Mouse (Mus musculus): ENCODE results near the gene Arhgap15. TPM values are rescaled to one million over a fixed set of nuclear protein-coding genes. Genes with fewer than 3 reads are reported as not detected.
A peak's percentile ranks its signal among the peaks of the same experiment; 100 is the strongest.

Gene Arhgap15
- total RNA-seq, 2 experiments from 2014 or later = 9.4 to 9.5 TPM

- no peak for TF ChIP-seq CTCF (conservative IDR thresholded peaks at IDR 0.05)
- Histone ChIP-seq H3K27ac (peak overlapping the region; percentile 74), H3K4me3 (peak overlapping the region; percentile 25; the same call in 1 of the 2 replicates)
- DNase-seq (ENCODE audit: low spot score in 2 of 2) = peak; percentile 36 to 70
These were observed 592.5 kb downstream of the Arhgap15 start for GRCm38 (mm10) chr2:44341091-44341571.

DNA sequence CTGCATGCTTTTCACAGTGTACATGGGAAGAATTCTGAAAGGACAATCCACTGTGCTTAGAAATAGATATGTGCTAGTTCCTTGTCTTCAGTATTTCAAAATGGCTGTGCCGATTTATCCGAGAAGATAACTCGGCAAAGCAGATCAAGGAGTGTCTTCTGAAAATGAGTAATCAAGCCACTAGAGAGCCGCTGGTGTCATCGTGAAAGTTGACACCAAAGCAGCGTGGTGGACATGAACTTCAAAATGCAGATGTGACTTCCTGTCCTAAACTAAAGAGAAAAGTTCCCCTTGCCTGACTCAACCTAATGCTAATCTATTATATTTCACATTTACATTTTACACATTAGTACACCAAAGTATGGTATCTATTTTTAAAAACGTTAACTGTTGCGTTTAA lies 596.2 kb downstream of the Arhgap15 start:
- no peak overlapping the region for H3K4me3 ChIP-seq
- H3K27ac ChIP-seq = no peak overlapping the region
- no peak for DNase-seq (ENCODE audit: low spot score in 2 of 2)
- no peak for TF ChIP-seq CTCF (conservative IDR thresholded peaks at IDR 0.05)

DNA sequence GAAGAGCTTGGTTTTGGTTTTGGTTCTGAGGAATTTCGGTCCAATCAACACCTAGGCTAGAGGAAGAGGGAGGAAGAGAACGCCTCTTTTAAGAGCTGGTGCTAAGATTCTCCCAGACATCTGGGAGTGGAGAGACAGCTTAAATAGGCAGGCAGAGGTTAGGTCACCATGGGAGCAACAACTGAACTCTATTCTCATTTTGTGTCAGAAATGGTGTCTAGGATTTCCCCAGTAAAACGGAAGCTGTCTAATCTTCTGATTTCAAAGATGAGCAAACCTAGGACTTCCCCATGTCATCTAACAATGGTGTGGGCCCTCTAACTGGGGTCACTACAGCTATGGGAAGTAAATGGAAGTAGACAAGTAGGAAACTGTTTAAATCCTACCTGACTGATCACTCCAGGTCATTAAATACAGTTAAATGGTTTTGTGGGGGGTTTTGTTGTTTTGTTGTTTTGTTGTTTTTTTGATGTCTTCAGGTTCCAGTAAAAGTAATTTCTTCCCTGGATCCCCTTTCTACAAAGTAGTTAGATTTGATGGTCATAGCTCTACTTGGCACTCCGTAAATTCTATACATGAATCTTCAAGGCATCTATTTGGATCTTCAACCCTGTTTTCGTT lies 596.8 kb downstream of the Arhgap15 start:
- Histone ChIP-seq H3K27ac (no peak overlapping the region), H3K4me3 (no peak overlapping the region)
- TF ChIP-seq CTCF (conservative IDR thresholded peaks at IDR 0.05) = no peak
- no peak for DNase-seq (ENCODE audit: low spot score in 2 of 2)

- no peak for DNase-seq (ENCODE audit: low spot score in 2 of 2)
- TF ChIP-seq CTCF (conservative IDR thresholded peaks at IDR 0.05) = no peak
- Histone ChIP-seq H3K27ac (no peak overlapping the region), H3K4me3 (no peak overlapping the region)
These were observed 597.6 kb downstream of the Arhgap15 start for GRCm38 (mm10) chr2:44346184-44346583.

GRCm38 (mm10) chr2:44347781-44348180 lies 599.2 kb downstream of the Arhgap15 start:
- no peak for DNase-seq (ENCODE audit: low spot score in 2 of 2)
- Histone ChIP-seq H3K27ac (no peak overlapping the region), H3K4me3 (no peak overlapping the region)
- no peak for TF ChIP-seq CTCF (conservative IDR thresholded peaks at IDR 0.05)

DNA sequence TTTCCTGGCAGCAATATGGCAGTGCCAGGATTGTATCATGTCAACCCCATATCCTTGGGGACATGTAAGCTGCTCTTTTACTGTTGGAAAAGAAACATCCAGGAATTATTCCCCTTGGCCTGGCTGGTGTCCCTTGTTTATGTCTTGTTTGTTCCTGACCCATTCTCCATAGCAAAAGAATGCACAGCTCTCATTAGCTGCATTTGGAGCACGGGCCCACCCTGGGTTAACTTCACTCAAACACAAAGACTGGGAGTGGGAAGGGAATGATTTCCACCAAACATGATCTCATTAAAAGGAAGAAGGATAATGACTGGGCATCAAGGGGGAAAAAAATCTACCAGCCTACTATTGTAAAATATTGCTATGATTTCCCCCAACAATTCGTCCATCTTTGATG lies 600.5 kb downstream of the Arhgap15 start:
- DNase-seq (ENCODE audit: low spot score in 2 of 2) = no peak
- H3K27ac ChIP-seq = no peak overlapping the region
- TF ChIP-seq CTCF (conservative IDR thresholded peaks at IDR 0.05) = no peak
- no peak overlapping the region for H3K4me3 ChIP-seq

DNA sequence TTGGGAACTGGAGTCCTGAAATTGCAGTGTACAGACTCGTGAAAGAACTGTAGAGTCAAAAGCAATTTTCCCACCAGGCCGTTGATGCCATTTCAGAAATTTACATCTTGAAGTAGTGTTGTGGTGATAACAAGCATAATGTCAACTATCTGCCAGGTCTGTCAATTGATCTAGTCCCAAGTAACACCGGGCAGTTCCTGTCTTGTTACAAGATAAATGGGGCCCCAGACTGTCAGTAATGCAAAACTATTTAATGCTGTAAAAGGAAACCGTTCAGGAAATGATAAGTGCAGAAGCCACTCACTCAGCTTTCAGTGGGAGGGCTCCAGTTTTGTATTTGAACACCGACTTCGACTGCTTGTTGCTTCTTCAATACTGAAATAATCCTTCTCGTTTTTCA lies 604.3 kb downstream of the Arhgap15 start:
- Histone ChIP-seq H3K4me3 (no peak overlapping the region), H3K27ac (no peak overlapping the region)
- DNase-seq (ENCODE audit: low spot score in 2 of 2) = no peak
- TF ChIP-seq CTCF (conservative IDR thresholded peaks at IDR 0.05) = no peak

DNA sequence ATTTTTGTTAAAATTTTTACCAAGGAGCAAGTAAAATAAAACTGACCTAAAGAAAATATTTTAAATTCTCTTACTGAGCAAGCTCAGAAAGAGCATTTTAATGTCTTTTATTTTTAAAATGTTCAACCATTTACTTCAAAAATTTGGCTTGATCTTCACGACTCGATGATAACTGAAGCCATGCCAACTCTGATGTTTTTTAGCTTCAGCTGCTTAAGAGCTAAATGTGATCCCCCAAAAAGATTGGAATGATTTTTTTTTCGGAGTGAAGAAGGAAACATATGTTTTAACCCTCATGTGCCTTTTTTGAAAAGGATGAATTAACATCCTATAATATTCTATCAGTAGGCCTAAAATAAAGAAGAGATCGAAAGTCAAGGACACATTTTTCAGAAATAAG lies 605.0 kb downstream of the Arhgap15 start:
- no peak for TF ChIP-seq CTCF (conservative IDR thresholded peaks at IDR 0.05)
- no peak for DNase-seq (ENCODE audit: low spot score in 2 of 2)
- no peak overlapping the region for H3K27ac ChIP-seq
- no peak overlapping the region for H3K4me3 ChIP-seq

DNA sequence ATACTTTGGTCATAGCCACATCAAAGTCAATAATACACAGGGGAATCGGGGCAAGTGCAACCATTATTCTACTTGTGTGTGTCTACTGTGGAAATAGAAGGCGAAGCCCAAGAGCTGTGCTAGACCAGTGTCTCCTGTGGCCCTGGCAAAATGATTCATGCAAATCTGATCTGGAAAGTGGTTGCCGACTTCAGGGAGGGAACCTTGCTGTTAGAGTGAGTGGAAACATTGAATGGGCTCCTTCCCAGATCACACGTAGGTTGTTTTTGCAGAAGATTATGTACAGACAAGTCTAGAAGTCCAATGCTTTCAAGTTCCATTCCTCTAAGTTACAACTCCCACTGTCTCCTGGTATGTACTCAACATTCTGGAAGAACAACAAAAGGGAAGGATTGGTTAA lies 606.2 kb downstream of the Arhgap15 start:
- no peak overlapping the region for H3K27ac ChIP-seq
- no peak for TF ChIP-seq CTCF (conservative IDR thresholded peaks at IDR 0.05)
- DNase-seq (ENCODE audit: low spot score in 2 of 2) = no peak
- no peak overlapping the region for H3K4me3 ChIP-seq

- no peak for DNase-seq (ENCODE audit: low spot score in 2 of 2)
- no peak for TF ChIP-seq CTCF (conservative IDR thresholded peaks at IDR 0.05)
- no peak overlapping the region; the same call in 1 of the 2 replicates for H3K4me3 ChIP-seq
- no peak overlapping the region for H3K27ac ChIP-seq
These were observed 606.7 kb downstream of the Arhgap15 start for GRCm38 (mm10) chr2:44355316-44355715.

GRCm38 (mm10) chr2:44356248-44356886 lies 607.7 kb downstream of the Arhgap15 start:
- no peak for DNase-seq (ENCODE audit: low spot score in 2 of 2)
- Histone ChIP-seq H3K27ac (no peak overlapping the region), H3K4me3 (no peak overlapping the region)
- TF ChIP-seq CTCF (conservative IDR thresholded peaks at IDR 0.05) = no peak

GRCm38 (mm10) chr2:44356887-44357251 lies 608.2 kb downstream of the Arhgap15 start:
- Histone ChIP-seq H3K4me3 (no peak overlapping the region), H3K27ac (no peak overlapping the region)
- no peak for DNase-seq (ENCODE audit: low spot score in 2 of 2)
- no peak for TF ChIP-seq CTCF (conservative IDR thresholded peaks at IDR 0.05)

- TF ChIP-seq CTCF (conservative IDR thresholded peaks at IDR 0.05) = no peak
- H3K4me3 ChIP-seq = no peak overlapping the region
- no peak overlapping the region for H3K27ac ChIP-seq
- DNase-seq (ENCODE audit: low spot score in 2 of 2) = no peak
These were observed 631.6 kb downstream of the Arhgap15 start for GRCm38 (mm10) chr2:44380225-44380624.

GRCm38 (mm10) chr2:44384541-44384940 lies 635.9 kb downstream of the Arhgap15 start:
- no peak for TF ChIP-seq CTCF (conservative IDR thresholded peaks at IDR 0.05)
- no peak for DNase-seq (ENCODE audit: low spot score in 2 of 2)
- no peak overlapping the region for H3K4me3 ChIP-seq
- no peak overlapping the region for H3K27ac ChIP-seq
